Mouse (Mus musculus) cortical plate, adult 2 months (tissue): ENCODE measurements around the gene Mki67.

ENCODE experiments used
- CTCF ChIP-seq: fragments of 200-500 bp; IDR thresholded peaks from 2 replicates; pipeline ENCODE4 v1.5.1; 2011; ENCODE audit warnings: mild to moderate bottlenecking, control low read depth, low read length; ENCODE audit not compliant: insufficient read depth; ENCODE audit errors: extremely low read depth
- POLR2A ChIP-seq: fragments of 200-500 bp; IDR thresholded peaks from 2 replicates; pipeline ENCODE4 v1.6.1; 2011; ENCODE audit warnings: mild to moderate bottlenecking, low read length, control low read depth; ENCODE audit not compliant: insufficient read depth; ENCODE audit errors: extremely low read depth

GRCm38 (mm10) chr7:135740453-135740852, 24.3 kb upstream of the Mki67 start:
- no peak for TF ChIP-seq CTCF
- TF ChIP-seq POLR2A = no peak
